Mouse (Mus musculus) lung, postnatal 36 days (tissue): ENCODE measurements around the gene Ecm1.
A peak's percentile ranks its signal among the peaks of the same experiment; 100 is the strongest.
"Not testable (repeated sequence)": the region's sequence is repeated elsewhere in the genome, so short reads cannot be mapped to it uniquely, and the experiment has no call there.

Experiments
- DNase-seq: peaks from one replicate; pipeline ENCODE4 v3.0.0; 2022; ENCODE audit warnings: mixed read lengths

Ecm1 gene

DNA sequence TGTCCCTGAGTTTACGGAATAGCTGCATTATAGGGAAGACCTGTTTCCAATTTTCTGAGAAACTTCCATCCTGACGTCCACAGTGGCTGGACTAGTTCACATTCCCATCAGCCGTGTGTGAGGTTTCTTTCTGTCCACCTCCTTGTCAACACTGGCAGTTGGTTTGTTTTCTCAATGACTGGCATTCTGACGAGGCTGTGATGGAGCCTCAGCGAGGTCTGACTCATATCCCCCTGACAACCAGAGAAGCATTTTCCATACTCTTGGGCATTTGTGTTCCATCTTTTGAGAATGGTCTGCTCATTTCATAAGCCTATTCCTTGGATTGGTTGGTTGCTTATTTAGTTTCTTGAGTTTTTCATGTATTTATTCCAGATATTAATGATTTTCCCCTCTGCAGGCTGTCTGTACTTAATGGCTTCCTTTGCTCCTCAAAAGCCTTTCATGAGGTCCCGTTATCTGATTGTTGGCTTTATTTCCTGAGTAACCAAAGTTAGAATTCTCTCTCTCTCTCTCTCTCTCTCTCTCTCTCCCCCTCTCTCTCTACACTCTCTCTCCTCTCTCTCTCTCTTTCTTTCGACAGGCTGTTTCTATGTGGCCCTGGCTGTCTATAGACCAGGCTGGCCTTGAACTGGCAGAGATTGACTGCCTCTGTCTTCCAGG lies 12.5 kb downstream of the Ecm1 start:
- no peak for DNase-seq

DNA sequence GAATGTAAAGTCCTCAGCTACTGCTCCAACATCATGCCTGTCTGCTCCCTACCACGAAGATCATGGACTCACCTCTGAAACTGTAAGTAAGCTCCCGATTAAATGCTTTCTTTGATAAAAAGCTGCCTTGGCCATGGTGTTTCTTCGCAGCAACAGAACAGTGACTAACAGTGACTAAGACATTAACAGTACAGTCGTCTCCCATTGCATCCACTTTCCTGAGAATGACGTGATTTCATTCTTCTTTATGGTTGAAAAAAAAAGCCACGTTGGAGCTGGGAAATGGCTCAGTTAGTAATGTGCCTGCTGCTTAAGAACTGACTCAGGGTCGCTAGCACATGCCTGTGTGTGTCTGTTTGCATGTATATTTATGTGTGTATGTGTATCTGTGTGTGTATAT lies 13.5 kb downstream of the Ecm1 start:
- no peak for DNase-seq

DNA sequence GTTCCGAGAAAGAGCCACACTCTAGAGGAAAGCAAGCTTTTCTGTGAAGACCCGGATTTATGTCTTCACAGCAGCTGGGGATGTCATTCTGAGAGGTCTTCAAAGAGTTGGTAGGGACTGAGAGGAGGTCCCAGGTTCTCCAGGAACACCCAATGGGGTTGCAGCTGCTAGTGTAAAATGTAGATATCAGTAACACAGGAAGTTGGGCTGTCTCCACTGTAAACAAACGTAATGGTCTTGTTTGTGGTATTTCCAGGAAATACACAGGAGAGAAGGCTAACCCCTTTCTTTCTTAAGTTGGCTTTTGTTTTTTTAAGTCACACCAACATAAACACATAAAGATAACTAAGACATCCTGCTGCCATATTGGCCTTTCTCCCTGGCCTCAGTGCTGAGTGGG lies 17.0 kb downstream of the Ecm1 start:
- DNase-seq = no peak

DNA sequence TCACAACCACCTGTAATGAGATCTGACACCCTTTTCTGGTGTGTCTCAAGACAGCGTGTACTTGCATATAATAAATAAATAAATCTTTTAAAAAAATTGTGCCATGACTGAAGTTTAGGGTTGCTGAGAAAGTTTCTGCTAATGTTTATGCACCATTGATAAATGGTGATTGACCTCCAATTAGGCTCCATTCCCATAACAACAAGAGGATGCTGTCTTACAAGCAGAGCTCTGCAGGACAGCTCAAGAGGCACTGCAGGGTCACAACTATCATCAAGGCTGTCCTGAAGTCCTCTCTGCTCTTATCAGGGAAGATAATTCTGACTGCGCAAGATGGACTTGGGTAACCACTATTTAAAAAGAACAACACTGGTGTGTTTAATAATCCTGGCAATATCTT lies 21.2 kb downstream of the Ecm1 start:
- no peak for DNase-seq

DNA sequence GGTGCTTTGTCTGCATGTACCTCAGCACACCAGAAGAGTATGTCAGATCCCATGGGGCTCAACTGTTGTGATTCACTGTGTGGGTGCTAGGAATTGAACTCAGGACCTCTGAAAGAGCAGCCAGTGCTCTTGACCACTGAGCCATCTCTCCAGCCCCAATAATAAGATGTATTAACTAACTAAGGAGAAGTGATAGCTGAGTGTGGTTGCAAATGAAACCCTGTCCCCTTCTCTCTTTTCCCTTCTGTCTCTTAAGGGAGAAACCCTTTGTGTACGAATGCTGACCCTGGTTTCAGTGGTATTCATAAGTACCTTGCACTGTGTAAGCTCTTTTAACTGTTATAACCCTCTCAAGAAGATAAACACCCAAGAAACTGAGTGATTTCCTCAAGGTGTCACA lies 23.3 kb downstream of the Ecm1 start:
- no peak for DNase-seq

DNA sequence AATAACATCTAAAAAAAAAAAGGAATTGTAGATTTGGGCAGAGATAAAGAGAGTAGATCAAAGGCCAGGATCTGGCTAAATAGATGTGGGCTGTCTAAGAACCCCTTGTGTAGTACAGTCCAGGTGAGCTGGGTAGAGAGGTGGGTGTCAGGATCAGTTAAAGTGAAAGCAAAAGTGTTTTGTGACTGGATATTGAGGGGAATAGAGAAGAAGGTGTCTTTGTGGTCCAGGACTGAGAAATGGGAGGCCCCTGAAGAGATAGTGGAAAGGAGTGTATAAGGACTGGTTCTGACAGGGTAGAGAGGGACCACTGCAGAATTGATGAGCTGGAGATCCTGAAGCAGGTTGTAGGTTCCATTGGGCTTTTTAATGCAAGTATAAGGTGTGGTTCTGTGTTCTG lies 29.4 kb downstream of the Ecm1 start:
- DNase-seq = no peak

DNA sequence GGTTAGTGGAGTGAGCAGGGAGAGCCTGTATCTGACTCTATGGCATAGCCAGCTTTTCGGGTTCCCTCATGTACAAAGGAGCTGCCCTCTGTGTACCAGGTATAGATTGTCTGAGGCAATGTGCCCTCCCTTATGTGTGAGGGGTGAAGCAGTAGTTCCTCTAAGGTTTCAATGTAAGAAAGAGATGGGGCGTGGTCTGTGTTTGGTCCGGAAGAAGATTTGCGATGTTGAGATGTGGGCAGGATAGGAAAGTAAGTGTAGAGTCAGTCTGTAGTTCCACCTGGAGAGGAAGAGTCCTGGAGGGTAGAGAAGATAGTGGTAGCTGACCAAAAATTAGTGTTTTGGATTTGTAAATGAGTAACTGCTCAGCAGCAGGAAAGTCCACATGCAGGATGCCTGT lies 30.3 kb downstream of the Ecm1 start:
- no peak for DNase-seq

DNA sequence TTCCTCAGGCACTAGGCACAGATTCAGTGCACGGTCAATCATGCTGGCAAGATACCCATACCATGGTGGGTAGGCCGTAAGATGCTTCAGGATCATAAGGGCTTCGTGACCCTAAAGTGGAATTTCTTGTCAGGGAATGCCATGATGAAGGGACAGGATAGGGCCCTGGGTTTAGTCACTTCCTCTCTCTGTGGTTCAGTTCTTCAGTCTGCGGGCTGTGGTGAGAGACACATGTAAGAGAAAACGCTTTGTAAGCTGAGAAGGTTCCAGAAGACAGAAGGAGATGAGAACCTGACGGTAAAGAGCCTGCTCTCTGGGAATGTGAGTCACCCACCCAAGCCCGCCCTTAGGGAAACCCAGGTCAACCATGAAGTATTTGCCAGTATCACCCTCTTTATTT lies 31.9 kb downstream of the Ecm1 start:
- DNase-seq = no peak

DNA sequence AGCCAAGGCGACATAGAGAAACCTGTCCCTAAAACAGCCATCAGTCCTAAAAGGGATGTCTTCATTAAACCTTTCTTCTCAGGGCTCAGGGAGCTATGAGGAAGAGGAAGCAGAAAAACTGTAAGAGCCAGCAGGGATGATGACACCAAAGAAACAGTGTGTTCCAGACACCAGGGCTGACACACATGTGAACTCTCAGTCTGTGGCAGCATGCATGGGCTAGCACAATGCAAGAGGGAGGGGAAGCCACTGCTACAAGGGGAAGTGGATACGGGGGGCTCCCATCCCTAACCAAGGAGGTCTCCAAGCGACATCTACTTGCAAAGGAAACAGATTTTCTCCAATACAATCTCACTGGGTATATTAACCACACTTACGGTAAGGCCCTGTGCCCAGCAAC lies 33.1 kb downstream of the Ecm1 start:
- no peak for DNase-seq

DNA sequence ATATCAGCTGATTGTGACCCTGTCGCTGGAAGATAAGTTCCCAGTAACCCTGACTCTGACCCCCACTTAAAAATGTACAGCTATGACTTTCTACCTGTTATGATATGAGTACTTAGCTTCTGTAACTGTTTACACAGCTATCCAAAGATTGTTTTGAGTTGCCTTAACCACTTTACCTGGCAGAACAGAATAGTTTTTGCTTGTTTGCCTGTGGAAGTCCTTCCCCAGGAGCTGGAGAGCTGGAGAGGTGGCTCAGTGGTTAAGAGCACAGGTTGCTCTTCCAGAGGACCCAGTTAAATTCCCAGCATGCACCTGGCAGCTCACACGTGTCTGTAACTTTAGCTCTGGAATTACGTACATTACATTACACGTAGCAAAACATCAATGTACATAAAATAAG lies 34.8 kb downstream of the Ecm1 start:
- peak; percentile 53 for DNase-seq

DNA sequence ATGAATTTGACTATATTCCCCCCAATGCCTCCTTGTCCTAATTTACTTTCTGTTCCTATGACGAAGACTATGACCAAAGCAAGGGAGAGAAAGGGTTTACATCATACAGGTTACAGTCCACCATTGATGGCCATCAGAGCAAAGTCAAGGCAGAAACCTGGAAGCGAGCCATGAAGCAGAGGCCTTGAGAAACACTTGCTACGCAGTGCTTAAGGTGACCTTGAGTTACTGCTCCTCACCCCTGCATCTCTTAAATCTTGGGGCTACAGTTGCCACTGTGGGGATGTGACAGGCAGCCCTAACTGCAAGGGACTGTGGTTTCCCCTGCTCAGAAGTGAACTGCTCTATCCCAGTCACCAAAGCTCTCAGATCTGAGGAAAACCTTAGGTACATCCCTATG lies 36.1 kb downstream of the Ecm1 start:
- DNase-seq = no peak

DNA sequence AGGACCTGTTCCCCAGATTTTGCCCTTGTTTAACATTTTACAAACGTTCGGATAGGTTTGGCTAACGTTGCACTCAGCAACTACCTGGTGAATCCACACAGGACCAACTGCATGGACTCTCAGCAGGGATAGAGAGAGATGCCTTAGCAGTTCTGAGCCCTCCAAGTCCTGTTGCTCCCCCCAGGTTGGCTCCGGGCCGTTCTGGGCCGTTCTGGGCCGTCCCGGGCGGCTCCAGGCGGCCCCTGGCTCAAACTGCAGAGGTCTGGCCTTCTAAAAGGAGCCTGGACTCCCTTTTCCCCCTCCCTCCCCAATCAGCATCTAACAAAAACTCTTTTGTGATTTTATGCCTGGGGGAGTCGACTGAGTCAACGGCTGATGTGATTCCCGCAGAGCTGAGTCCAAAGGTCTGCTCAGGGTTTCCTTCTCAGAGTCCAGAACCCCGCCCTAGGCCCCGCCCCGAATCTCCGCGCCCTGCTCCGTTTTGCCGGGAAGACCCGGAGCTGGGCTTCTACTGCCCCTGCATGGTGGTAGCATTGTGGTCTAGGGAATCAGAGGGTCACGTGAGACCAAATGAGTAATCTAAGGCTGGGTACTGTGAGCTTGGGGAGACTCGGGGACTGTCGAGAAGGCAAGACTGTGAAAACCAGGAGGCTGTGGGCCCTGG lies 37.4 kb downstream of the Ecm1 start:
- DNase-seq = peak; percentile 92

DNA sequence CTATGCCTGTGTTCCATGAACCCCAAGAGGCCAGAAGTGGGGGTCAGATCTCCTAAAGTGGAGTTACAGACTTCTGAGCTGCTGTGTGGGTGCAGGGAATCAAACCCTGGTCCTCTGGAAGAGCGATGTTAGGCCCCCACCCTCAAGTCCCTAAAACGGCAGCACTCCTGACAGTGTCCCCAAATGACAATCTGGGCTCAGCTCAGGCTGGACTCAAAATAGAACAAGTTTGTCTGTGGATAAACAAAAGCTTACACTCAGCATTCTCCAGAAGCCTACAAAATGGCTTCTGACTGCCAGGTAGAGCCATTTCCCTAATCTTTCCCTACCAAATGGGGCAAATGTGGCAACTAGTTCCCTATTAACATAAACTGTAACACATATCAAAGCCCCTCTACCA lies 38.3 kb downstream of the Ecm1 start:
- DNase-seq = no peak

DNA sequence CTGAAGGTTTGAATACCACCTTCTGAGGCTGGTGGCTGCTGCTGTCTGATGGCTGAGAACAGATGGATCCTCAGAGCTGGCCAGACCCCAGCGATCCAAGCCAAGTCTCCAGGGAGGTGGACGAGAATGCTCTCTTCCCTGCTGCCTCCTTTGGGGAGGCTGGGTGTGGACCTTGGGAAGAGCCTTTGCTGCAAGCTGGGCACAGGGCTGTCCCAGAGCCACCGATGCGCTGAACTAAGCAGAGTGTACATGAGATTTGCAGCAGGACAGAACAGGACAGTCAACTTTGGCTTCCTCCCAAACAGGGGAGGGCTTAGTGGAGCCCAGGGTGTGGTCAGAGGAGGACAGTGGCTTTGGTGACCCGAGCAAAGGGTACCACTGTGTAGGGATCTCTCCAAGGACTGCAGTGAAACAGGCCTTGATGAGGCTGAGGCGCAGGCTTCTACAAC lies 39.1 kb downstream of the Ecm1 start:
- DNase-seq = no peak

DNA sequence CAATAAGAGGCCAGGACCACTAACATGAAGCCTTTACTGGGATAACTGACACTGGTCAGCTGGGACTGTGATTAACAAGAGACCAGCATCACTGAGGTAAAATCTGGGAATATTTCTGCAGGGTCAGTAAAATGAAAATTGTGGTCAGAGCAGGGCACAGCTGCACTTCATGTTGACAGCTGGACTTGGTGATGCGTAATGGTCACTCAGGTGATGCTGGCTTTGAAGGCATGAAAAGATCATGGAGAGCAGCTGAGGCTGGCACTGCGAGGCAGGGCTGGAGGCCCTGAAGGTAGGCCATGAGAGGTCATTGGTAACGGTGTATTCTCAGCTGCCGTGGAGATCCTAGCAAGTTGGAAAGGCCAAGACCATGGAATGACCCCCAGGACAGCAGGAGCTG lies 41.1 kb downstream of the Ecm1 start:
- no peak for DNase-seq

DNA sequence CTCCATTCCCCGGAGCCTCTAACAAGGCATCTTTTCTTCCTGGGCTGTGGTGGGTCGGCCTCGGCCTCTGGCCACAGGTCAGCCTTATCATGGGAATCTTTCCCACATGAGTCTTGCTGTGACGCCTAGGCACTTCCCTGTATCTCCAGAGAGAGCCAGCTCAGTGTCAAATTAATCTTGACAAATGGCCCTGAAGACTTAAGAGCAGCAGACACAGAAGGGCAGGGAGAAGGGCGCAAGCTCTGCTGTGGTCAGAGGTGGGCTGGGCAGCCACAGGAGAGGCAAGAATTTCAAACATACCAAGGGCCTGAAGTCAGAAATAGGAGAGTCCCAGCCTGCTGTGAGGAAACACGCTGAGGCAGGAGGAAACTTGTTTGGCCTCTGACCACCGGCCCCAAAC lies 43.0 kb downstream of the Ecm1 start:
- peak; percentile 72 for DNase-seq

DNA sequence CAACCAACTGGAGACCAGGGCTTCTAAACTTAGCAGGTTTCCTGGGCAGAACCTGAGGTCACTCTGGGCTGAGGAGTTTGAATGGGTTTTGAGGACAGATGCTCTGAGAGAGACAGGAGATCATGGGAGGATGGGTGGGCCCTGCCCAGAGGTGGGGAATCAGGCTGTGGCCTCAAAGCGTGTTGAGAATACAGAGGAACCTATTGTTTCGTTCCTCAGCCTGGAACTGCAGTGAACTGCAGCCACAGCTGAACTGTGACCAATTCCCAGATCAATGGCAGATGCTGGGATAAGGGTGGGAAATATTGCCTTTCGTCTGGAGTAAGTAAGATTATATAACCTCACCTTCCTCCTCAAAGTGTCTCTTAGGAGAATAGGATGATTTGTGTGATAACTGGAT lies 43.6 kb downstream of the Ecm1 start:
- no peak for DNase-seq

DNA sequence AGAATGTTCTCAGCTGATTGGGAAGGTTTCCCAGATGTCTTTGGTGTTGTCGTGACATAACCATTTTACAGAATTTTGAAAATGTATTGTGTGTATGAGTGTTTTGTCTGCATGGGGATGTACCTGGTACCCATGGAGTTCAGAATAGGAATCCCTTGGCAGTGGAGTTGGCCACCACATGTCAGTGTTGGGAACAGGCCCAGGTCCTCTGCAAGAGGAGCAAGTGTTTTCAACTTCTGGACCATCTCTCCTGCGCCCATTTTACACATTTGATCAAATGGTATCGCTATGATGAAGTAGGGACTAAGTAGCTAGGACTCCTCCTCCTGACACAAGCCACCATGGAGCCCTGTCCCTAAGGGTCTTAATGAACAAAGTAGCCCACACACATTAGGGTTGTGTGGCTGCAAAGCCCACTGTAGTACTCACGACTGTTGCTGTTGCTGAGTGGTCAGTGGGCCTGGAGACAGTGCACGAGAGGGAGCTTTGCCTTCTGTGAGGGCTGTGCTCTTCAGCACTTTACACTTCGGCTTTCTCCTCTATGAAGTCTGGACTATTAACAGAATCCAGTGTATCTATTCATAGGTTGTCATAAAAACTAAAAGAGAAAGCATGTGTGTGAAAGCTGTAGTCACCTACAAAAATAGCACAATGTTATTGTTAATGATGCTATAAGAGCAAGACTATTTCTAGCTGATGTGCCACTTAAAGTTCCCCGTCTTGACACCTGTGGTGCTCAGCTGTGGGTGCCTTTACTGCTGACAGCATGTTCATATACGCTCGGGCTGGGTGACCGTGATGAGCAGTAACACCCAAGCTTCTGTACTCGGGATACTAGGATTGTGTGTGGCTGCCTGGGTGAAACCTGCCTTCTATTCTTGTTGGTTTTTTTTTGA lies 44.3 kb downstream of the Ecm1 start:
- DNase-seq = no peak

DNA sequence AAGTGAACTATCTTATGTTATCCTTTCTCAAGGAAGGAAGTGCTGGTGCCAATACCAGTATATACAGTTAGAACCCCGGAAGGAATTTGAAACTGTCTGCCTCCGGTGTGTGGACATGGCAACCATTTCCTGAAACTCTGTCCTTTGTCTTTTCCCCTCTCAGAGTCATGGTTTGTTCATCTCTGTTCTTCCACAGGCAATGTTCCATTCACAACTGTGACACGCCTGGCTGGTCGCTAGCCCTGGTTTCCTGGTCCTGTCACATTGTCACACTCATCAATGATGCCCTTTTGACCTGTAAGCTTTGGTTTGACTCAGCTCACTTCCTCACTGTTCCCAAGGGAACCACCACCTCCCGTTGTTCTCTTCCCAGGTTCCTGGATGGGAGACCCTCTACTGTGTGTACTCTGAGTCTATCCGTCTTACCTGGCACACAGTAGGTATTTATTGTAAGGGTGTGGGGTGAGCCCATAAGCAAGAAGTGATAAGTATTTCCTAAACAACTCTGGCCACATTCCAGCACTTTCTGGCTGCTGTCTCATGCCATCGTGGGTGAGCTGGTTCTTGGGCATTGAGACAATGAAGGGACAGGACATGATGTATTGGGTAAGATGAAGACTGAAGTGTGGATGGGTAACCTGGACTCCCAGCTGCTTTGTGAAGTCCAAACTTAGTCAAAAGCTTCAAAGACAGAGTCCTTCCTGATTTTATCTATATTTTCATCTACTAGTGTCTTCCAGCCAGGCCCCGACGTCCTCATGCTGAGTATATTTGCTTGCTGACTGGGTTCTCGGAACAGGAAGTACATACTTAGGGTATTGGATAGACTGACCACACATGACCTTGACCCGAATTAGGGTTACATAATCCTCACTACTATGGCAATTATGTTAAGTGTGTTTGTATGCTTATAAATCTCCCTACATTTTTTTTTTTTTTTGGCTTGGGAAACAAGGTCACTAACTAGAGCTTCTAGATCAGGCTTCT lies 45.3 kb downstream of the Ecm1 start:
- peak; percentile 83 for DNase-seq

DNA sequence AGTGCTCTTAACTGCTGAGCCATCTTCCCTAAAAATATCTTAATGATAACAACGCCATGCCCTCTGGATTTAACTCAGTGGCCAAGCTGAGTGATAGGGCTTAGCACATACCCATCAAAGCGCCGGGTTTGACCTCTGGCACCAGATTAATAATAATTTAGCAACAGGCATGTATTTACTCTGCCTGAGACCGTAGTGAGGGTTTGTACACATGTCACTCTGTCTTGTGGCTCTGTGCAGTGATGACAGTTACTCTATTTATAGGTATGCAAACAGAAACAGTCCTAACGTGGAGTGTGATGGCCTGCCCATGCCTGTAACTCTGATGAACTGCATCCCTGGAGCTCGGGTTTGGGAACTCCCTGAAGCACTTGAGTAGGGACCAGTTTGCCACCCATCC lies 46.7 kb downstream of the Ecm1 start:
- DNase-seq = peak; percentile 63

DNA sequence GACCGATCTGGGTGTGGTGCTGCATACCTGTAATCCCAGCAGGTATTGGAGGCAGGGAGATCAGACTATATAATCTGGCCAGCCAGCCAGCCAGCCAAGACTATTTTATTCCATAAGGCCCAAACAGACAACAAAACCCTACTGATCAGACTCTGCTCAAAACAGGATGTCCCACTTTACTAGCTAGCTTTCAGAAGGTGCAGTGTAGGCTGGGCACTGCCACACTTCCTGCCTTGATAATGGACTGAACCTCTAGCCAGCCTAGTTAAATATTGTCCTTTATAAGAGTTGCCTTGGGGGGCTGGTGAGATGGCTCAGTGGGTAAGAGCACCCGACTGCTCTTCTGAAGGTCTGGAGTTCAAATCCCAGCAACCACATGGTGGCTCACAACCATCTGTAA lies 48.8 kb downstream of the Ecm1 start:
- not testable (repeated sequence) for DNase-seq

DNA sequence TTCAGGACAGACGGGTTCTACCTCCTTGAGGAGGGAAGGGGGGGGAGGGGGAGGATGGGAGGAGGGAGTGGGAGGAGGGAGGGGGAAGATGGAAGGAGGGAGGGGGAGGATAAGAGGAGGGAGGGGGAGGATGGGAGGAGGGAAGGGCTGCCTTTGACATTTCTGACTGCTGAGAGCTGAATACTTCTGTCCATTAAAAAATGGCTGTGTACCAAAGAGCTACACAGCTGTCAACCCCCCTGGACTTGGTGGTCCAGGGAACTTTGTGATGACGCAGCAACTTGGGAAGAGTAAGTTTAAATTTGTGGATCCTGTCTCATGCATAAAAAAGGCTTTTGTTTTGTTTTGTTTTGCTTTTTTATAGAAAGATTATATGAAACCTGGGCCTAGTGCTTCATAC lies 49.4 kb downstream of the Ecm1 start:
- DNase-seq = no peak
